Mouse (Mus musculus) megakaryocyte, embryonic 14.5 days (primary cell): ENCODE data around the gene Adamtsl3.

Experiments used
- FLI1 ChIP-seq: IDR thresholded peaks from 2 replicates; pipeline ENCODE4 v1.6.1; 2012; ENCODE audit warnings: low read length, inconsistent platforms, mixed read lengths
- GATA1 ChIP-seq: IDR thresholded peaks from 3 replicates; pipeline ENCODE4 v1.6.1; 2012; ENCODE audit warnings: mixed read lengths, low read length, inconsistent platforms, borderline replicate concordance

DNA sequence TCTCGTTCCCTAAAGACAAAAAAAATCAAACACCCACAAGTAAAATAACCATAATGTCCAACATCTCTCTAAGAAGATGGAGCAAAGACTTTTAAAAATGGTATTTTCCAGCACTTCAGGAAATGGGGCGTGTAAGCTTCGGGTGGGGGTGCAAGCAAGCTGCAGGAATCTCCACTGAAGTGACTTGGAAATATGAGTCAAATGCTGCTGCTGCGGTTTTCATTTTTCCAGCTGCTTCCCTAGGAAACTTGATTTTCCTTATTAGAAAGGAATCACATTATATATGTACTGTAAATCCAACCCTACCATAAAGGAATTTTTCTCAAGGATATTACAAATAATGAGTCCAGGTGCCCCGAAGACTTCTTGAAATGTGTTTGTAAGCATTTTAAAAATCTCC is 220.3 kb downstream of the Adamtsl3 start:
- TF ChIP-seq GATA1 (no peak), FLI1 (no peak)
